Mouse (Mus musculus) myocyte (in vitro differentiated cells): ENCODE measurements at regions not wholly inside any gene's neighbourhood (a gene's known extent, or its start where the extent isn't known, plus 50 kb on each side); places are given as distances from the start of the nearest gene placed in this dataset.
A peak's percentile ranks its signal among the peaks of the same experiment; 100 is the strongest.

Experiments used
- CEBPB ChIP-seq: IDR thresholded peaks from 2 replicates; pipeline ENCODE4 v1.6.1; 2011; ENCODE audit warnings: mild to moderate bottlenecking, moderate library complexity; ENCODE audit not compliant: poor library complexity, insufficient read depth, severe bottlenecking
- E2F4 ChIP-seq: IDR thresholded peaks from one replicate; pipeline ENCODE4 v1.6.1; 2011; ENCODE audit warnings: mild to moderate bottlenecking, control low read depth, moderate library complexity; ENCODE audit not compliant: insufficient read depth
- MAX ChIP-seq: IDR thresholded peaks from one replicate; pipeline ENCODE4 v1.6.1; 2011; ENCODE audit warnings: low read depth, mild to moderate bottlenecking, control low read depth
- MYOD1 ChIP-seq, 3 experiments: IDR thresholded peaks; one replicate each; pipeline ENCODE4 v1.6.1; 2011; ENCODE audit warnings: control low read depth in 2 of 3, low read depth in 2 of 3, mild to moderate bottlenecking in 2 of 3, moderate library complexity in 1 of 3; ENCODE audit not compliant: insufficient read length in 2 of 3, control insufficient read depth in 1 of 3
- MYOG ChIP-seq, 3 experiments: IDR thresholded peaks; one replicate each; pipeline ENCODE4 v1.6.1; 2011; ENCODE audit warnings: control low read depth in 2 of 3, low read depth in 2 of 3, mild to moderate bottlenecking in 2 of 3; ENCODE audit not compliant: insufficient read length in 2 of 3, control insufficient read depth in 1 of 3, insufficient read depth in 1 of 3
- POLR2A ChIP-seq: IDR thresholded peaks from one replicate; pipeline ENCODE4 v1.6.1; 2011; ENCODE audit warnings: low read depth, mild to moderate bottlenecking, control low read depth, moderate library complexity; ENCODE audit not compliant: insufficient read length
- POLR2AphosphoS2 ChIP-seq: IDR thresholded peaks from one replicate; pipeline ENCODE4 v1.6.1; 2011; ENCODE audit warnings: low read depth, control low read depth; ENCODE audit not compliant: insufficient read length
- REST ChIP-seq: IDR thresholded peaks from one replicate; pipeline ENCODE4 v1.6.1; 2011; ENCODE audit warnings: mild to moderate bottlenecking, control low read depth, moderate library complexity; ENCODE audit not compliant: insufficient read depth, insufficient read length
- SRF ChIP-seq: IDR thresholded peaks from one replicate; pipeline ENCODE4 v1.6.1; 2011; ENCODE audit warnings: low read depth; ENCODE audit not compliant: control insufficient read depth, insufficient read length
- TCF12 ChIP-seq: IDR thresholded peaks from one replicate; pipeline ENCODE4 v1.6.1; 2011; ENCODE audit warnings: mild to moderate bottlenecking, control low read depth; ENCODE audit not compliant: poor library complexity, insufficient read depth, severe bottlenecking
- TCF3 ChIP-seq: IDR thresholded peaks from one replicate; pipeline ENCODE4 v1.6.1; 2011; ENCODE audit warnings: low read depth, control low read depth; ENCODE audit not compliant: insufficient read length
- USF1 ChIP-seq: IDR thresholded peaks from one replicate; pipeline ENCODE4 v1.6.1; 2011; ENCODE audit warnings: low read depth, mild to moderate bottlenecking, control low read depth, moderate library complexity

DNA sequence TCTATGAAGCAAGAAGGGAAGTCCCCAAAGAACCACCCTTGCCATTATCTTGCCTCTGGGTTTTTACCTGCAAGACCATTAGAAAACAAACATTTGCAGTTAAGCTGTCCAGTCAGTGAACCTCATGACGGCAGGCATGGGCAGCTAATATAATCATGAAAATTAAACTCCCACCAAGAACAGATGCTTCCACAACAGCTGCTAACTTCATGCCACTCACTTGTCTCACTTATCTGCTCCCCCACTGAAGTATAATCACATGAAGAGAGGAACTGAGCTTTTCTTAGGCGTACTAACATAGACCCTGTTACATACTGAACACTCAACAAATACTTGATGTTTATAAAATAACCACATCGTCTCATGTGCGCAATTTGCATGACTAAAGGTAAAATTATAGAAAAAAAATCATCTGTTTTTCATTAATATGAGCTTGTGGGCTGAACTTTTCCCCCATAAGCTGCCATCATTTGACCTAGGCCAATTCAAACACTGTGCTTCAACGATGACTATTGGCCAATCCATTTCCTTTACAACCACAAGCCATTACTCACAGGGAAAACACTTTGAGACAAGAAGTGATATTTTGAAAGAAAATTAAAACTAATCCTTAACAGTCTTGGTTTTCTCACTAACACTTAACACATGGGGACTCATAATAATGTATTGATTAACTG, 267.1 kb downstream of the Nuf2 start:
- TF ChIP-seq REST (no peak), POLR2A (no peak), CEBPB (no peak), USF1 (no peak), MYOG (IDR thresholded peaks at IDR 0.05; ENCODE audit: control insufficient read depth in 1 of 3, insufficient read depth in 1 of 3, insufficient read length in 2 of 3, low read depth in 2 of 3) (peak in 1 of 3 experiments; percentile 21), TCF12 (no peak), MYOD1 (IDR thresholded peaks at IDR 0.05; ENCODE audit: control insufficient read depth in 1 of 3, insufficient read length in 2 of 3, low read depth in 2 of 3) (peak in 2 of 3 experiments; percentile 77 to 82), MAX (no peak), E2F4 (no peak), TCF3 (no peak), POLR2AphosphoS2 (no peak), SRF (no peak)
